Mouse (Mus musculus): ENCODE measurements at regions not wholly inside any gene's neighbourhood (a gene's known extent, or its start where the extent isn't known, plus 50 kb on each side); places are given as distances from the start of the nearest gene placed in this dataset.

GRCm38 (mm10) chrX:12219474-12219873 is 59.3 kb upstream of the Bcor start:
- DNase-seq (ENCODE audit: extremely low spot score in 1 of 2, low spot score in 1 of 2): no peak

DNA sequence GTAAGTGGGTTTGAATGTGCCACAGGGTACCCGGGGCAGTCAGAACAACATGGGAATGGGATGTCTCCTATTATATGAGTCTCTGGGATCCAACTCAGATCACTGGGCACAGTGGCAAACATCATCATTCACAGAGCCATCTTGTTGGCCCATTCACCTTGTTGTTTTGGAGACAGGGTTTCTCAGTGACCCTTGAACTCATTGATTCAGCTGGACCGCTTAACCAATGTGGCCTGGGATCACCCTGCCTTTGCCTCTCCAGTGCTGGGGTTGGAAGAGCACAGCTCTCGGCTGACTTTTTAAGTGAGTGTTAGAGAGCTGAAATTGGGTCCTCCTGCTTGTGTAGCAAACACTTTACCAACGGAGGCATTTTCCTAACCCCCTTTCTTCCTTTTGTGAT is 64.2 kb upstream of the Bcor start:
- no peak for DNase-seq (ENCODE audit: extremely low spot score in 1 of 2, low spot score in 1 of 2)

DNA sequence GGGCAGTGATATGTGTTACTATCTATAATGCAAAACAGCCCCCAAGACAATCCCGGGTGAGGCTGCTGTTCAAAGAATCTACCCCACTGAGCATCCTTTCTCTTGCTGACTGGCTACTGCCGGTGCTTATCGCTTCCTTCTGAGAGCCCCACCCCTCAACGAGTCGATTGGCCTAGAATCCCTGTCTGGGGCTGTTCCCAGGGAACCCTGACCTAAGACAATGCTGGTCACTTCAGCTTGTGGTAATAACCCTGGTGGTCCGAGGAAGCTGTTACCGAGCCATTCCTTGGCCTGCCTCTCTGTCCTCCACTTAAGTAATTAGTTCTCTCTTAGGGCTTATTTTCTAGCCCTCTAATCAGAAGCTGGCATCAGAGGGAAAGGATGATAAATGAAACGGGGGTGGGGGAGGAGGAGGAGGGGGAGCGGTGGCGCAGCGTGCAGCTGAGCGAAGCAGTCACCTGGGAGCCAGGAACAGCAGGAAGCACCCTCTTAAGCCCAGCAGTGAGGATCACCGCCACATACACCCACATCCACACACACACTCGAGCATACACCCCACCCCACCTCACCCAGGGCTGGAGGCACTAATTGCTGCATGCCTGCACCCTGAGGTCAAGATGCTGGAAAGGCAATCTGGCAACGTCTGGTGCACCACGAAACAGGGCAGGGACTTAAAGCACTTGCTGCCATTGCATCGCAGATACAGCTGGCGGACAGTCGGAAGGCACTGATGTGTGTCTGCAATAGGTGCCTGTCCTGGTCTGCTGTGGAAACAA is 65.1 kb upstream of the Bcor start:
- DNase-seq (ENCODE audit: extremely low spot score in 1 of 2, low spot score in 1 of 2): no peak

- no peak for DNase-seq (ENCODE audit: extremely low spot score in 1 of 2, low spot score in 1 of 2)
Measured at GRCm38 (mm10) chrX:12225892-12226206, 65.7 kb upstream of the Bcor start.

DNA sequence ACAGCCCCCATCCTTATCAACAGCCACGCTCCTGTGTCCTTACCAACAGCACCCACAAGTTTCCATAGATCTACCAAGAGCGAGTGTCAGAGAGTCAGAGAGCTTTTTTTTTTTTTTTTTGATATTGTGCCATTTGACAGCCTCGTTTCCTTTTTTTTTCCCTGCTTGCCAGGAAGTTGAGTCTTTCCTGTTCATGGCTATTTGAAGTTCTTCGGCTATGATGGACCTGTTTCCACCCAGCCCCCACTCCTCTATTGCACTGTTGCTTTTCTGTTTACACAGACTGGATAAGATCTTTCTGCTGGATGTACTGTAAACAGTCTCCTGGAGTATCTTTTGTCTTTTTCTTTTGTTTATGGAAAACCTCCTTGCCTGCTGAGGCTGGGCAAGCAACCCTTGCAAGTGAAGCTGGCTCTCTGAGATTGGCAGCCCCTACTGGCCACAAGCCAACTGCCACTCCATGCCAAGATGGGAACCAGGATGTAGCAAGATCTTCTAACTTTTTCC is 80.4 kb upstream of the Bcor start:
- peak in 1 of 2 experiments; percentile 28 for DNase-seq (ENCODE audit: extremely low spot score in 1 of 2, low spot score in 1 of 2)

DNA sequence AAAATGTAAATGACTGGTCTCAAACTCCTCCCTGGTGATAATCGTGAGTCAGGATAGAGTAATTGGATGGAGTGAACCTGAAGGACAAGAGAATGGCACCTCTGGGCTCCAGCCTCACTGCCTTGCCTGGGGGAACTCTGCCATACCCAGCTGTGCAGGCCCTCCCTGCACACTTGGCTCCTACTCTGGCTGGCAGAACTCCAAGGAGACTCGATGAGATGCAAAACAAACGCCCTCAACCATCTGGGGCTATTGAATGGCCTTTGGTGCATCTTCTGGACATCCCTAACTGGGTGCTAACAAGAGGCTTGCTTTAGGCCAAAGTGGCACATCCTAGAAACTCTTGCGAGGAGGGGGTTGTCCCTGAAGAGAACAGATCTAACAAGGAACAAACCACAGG is 81.6 kb upstream of the Bcor start:
- no peak for DNase-seq (ENCODE audit: extremely low spot score in 1 of 2, low spot score in 1 of 2)

DNA sequence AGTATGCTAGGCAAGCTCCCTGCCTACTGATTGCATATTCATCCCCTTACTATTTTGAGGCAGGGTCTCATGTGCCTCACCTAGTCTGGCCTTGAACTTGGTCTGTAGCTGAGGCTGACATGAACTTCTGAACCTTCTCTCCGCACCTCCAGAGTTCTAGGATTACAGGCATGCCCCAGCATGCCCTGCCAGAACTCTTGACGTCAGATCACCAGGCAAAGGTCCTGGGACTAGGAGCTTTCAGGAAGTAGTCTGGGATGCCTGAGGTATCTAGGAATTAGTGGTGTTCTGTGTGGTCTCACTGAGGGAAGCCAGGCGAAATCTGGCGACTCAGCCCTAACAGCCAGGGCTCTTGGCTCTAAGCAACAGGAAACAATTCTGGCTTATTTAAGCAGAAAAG is 88.9 kb upstream of the Bcor start:
- no peak for DNase-seq (ENCODE audit: extremely low spot score in 1 of 2, low spot score in 1 of 2)

- DNase-seq (ENCODE audit: extremely low spot score in 1 of 2, low spot score in 1 of 2): no peak
Measured at GRCm38 (mm10) chrX:12249911-12250310, 89.8 kb upstream of the Bcor start.

- DNase-seq (ENCODE audit: extremely low spot score in 1 of 2, low spot score in 1 of 2): peak in 1 of 2 experiments; percentile 40
Measured at GRCm38 (mm10) chrX:12251853-12252679, 91.9 kb upstream of the Bcor start.

DNA sequence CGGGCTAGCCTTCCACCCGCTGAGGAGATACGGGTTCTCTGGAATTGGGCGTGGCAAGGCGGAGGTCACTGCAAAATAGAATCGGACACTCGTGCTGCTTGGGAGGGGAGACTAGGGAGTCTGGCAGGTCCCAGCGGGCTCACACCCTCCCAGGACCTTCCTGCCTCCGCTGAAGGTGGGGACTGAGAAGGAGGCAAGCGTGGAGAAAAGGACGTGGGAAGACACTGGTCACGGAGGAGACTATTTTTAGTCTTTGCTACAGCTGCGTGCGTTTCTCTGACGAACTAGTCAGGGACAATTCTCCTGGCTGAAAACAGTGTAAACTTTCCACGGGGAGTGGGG is 92.5 kb upstream of the Bcor start:
- DNase-seq (ENCODE audit: extremely low spot score in 1 of 2, low spot score in 1 of 2): no peak

DNA sequence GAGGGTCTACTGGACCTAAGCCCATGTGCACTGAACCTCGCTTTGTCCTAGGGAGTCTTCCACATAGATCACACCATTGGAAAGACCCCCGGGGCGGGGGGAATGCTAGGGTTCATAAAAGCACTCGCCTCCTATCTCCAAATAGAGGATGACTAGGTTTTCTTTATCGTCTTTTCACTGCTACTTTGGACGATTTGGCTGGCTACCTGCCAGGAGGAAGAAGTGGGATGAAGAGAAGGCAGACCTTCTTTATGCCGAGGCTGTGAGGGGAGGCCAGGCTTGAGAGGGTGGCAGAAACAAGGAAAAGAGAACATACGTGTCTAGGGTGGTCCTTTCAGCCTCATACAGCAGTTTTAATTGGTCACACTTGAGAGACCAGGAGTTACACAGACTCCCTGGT is 96.6 kb upstream of the Bcor start:
- DNase-seq (ENCODE audit: extremely low spot score in 1 of 2, low spot score in 1 of 2): no peak

- DNase-seq (ENCODE audit: extremely low spot score in 1 of 2, low spot score in 1 of 2): no peak
Measured at GRCm38 (mm10) chrX:12263834-12264233, 103.7 kb upstream of the Bcor start.

DNA sequence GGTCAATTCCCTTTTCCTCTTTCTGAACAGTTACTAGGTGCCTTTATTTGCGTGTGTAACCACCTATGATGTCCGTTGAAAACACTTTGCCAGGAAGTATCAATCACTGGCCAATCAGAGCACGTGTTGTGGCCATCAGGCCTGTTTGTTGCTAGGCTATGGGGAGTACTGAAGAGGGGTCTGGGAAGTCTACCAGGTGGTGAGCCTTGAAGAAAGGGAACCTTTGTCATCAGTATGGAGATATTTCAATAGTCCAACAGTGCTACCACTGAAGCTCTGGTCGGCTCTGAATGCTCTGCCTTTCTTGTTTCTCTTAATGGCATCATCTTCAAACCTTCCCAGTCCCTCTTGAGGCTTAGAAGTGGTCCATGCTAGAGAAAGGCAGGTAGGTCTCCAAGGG is 124.6 kb upstream of the Bcor start:
- DNase-seq (ENCODE audit: extremely low spot score in 1 of 2, low spot score in 1 of 2): no peak

DNA sequence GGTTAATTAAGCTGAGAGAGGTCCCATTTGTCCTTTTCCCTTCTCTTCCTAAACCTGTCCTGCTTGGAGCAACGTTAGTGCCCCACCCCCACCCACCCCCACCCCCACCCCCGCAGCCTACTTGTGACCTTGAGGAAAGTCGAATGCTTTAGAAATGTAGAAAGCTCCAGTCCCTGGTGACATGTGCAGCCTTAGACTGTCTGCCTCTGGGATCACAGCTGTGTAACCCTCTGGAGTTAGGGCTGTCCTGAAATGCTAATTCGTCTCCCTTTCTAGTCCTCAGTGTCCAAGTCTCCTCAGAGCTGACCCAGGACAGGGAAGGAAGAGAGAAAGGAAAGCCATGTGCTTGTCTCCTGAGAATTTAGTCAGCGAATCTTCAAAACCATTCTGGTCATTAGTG is 125.0 kb upstream of the Bcor start:
- no peak for DNase-seq (ENCODE audit: extremely low spot score in 1 of 2, low spot score in 1 of 2)

DNA sequence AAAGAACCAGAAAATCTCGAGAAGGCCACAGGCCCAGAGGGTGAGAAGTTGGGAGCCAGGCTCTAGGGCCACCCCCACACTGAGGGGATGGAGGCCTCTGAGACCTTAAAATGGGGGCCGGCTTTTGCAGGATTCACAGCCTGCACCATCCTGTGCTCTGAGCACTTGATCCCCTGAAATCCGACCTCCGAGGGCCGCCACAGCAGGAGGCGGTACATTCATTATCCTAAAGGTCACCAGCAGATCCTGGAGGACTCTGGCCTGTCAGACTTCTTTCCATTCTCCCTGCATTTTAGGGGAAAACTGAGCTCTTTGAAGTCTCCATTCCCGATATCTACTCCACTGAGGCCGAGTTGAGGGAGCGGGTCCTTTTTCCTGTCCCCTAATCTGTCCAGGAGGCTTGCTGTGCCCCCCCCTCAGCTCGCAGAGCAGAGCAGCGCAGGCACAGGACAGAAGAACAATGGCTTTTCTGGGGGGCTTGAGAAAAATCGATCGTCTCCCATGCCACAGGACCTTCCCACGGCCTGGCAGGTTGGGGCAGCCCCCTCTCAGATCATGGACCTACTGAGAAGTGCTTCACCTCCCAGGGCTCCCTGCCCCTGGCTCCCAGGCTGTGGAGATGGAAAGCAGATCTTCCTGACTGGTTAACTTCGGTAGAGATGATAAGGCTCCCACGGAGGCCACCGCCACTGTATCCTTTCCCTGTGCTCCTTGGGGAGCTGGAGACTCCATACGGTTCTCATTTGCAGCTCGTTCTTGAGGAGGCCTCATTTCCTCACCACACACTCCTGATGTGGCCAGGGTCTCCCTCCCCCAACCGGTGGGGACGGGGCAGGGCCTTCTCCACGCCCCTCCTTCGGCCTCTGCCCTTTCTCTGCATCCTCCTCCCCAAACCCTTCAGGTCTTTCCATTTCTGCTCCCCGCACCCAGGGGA is 126.1 kb upstream of the Bcor start:
- DNase-seq (ENCODE audit: extremely low spot score in 1 of 2, low spot score in 1 of 2): no peak

DNA sequence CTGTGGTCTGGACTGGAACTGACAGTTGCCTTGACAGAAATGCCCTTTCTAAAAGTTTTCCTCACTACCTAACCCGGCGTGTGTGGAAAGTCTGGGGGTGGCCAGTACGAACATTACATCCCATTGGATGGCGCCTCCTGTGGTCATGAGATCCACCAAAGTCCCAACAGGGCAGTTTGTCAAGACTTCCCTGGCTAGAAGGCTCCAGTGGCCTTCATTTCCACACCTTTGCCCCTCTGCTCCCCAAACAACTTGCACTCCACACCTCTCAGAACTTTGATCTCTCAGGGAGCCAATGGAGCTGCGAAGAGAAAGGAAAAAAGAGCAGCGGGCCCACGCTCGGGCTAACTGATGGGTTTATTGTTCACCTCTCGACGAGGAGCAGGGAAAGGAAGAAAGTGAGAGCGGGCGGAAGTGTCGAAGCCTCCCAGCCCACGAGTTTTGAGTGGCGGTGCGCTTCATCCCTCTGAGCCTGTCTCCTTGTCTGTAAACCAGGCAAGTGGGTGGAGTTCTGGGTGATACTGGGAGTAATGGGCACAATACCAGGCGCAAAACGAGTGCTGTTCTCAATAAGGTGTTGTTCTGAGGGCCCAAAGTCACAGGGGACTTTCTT is 126.9 kb upstream of the Bcor start:
- no peak for DNase-seq (ENCODE audit: extremely low spot score in 1 of 2, low spot score in 1 of 2)

DNA sequence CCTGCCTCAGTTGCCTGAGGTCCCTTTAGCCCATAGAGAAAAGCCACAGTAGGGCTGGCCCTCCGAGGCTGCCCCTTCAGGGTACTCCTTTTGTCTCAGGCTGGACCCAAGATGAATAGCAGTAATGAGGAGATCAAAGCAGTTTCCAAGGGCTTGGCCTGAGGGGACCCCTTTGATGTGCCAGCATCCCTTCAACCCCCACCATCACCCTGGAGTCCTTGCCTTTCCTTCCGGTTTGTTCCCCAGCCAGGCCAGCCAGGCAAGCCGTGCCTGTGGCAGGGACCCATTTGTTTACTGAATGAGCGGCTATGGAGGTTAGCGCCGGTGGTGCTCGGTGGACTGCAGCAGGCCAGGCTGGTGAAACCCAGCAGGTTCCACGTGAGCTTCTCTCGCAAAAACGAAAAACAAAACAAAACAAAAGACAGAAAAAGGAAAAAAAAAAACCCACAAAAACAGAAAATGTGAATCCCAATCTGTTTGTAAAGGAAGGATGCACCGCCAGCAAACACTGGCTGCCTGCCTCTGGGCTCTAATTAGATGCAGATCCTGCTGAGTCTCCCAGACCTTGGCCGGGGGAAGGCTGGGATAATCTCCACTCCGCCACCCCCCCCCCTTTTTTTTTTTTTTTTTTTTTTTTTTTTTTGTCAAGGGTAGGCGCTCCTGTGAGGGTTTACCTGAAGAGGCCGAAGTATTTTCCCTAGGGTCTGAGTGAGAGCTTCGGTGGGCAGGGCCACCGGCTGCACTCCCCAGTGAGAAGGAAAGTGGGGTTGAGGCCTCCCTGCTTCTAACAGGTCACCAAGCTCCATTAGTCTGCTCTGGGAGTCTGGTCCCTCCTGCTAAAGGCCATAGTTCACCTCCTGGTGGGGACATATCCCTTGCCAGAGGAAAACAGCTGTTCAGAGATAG is 127.8 kb upstream of the Bcor start:
- no peak for DNase-seq (ENCODE audit: extremely low spot score in 1 of 2, low spot score in 1 of 2)

DNA sequence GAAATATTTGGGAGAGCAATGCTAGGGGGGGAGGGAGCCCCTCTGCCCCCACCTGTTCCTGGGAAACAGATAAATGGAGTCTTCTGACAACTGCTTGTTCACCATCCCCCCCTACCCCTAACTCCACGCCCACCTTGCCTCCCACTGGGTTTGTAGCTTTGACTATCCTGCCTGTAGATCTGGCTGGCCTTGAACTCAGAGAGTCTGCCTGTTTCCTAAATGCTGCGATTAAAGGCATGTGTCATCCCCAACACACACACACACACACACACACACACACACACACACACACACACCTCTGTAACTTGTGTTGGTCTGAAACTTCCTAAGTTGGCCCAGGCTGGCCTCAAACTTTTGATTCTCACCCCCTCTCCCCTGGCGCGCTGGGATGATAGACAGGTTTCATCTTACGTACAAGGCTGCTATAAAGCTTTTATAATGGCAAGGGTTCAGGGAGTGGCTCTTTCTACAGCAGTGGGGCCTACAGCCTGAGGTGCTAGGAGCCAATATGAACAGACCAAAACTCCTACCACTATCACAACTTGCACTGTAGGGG is 128.5 kb upstream of the Bcor start:
- DNase-seq (ENCODE audit: extremely low spot score in 1 of 2, low spot score in 1 of 2): no peak

DNA sequence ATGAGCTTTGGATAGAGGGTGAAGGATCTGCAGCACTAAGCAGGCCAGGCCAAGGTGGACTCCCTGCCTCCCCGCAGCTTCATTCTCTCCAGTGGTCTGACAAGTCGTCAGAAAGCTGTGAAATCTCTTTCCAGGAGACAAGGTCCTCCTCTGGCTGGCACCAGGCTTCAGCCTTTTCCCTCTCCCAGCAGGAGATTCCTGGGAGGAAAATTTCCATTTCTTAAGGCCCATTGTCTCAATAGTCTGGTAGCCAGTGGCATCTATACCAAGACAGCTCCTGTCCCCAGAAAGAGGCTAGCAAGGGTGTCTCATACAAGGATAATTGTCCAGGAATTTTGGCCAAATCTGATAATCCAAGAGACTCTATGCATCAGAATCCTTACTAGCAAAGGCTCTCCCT is 133.0 kb upstream of the Bcor start:
- DNase-seq (ENCODE audit: extremely low spot score in 1 of 2, low spot score in 1 of 2): no peak

Measured in layer of hippocampus, postnatal 25 days (tissue).